Mouse (Mus musculus) kidney, adult 11 months (tissue): ENCODE data around the gene Ppia.
"Not testable (repeated sequence)": the region's sequence is repeated elsewhere in the genome, so short reads cannot be mapped to it uniquely, and the experiment has no call there.

Experiments
- DNase-seq: peaks from one replicate; pipeline ENCODE4 v3.0.0; 2022

Ppia gene

GRCm38 (mm10) chr11:6404699-6405566 lies 10.3 kb upstream of the Ppia start:
- DNase-seq = no peak

GRCm38 (mm10) chr11:6405591-6406081 lies 9.6 kb upstream of the Ppia start:
- no peak for DNase-seq

GRCm38 (mm10) chr11:6406251-6407161 lies 8.7 kb upstream of the Ppia start:
- peak; percentile 93 for DNase-seq

GRCm38 (mm10) chr11:6407162-6407621 lies 8.1 kb upstream of the Ppia start:
- DNase-seq = no peak

GRCm38 (mm10) chr11:6410050-6410602 lies 5.1 kb upstream of the Ppia start:
- no peak for DNase-seq

GRCm38 (mm10) chr11:6410755-6411154 lies 4.5 kb upstream of the Ppia start:
- DNase-seq = not testable (repeated sequence)

- peak; percentile 71 for DNase-seq
Observed at GRCm38 (mm10) chr11:6411684-6412083, 3.6 kb upstream of the Ppia start.

- DNase-seq = no peak
Observed at GRCm38 (mm10) chr11:6413264-6413663, 2.0 kb upstream of the Ppia start.

GRCm38 (mm10) chr11:6415551-6416404 lies 535 bp downstream of the Ppia start:
- DNase-seq = peak; percentile 98

- peak; percentile 80 for DNase-seq
Observed at GRCm38 (mm10) chr11:6416405-6417034, 1.3 kb downstream of the Ppia start.

- no peak for DNase-seq
Observed at GRCm38 (mm10) chr11:6417069-6417468, 1.8 kb downstream of the Ppia start.

- no peak for DNase-seq
Observed at GRCm38 (mm10) chr11:6417490-6417889, 2.2 kb downstream of the Ppia start.

GRCm38 (mm10) chr11:6418751-6419150 lies 3.5 kb downstream of the Ppia start:
- no peak for DNase-seq

GRCm38 (mm10) chr11:6419156-6419555 lies 3.9 kb downstream of the Ppia start:
- not testable (repeated sequence) for DNase-seq

GRCm38 (mm10) chr11:6420283-6420703 lies 5.0 kb downstream of the Ppia start:
- DNase-seq = no peak

GRCm38 (mm10) chr11:6420722-6421350 lies 5.6 kb downstream of the Ppia start:
- DNase-seq = no peak

- DNase-seq = no peak
Observed at GRCm38 (mm10) chr11:6430186-6430585, 14.9 kb downstream of the Ppia start.

GRCm38 (mm10) chr11:6436442-6436841 lies 21.2 kb downstream of the Ppia start:
- DNase-seq = peak; percentile 33

- no peak for DNase-seq
Observed at GRCm38 (mm10) chr11:6437667-6438066, 22.4 kb downstream of the Ppia start.

- no peak for DNase-seq
Observed at GRCm38 (mm10) chr11:6440171-6440570, 24.9 kb downstream of the Ppia start.

- peak; percentile 23 for DNase-seq
Observed at GRCm38 (mm10) chr11:6442566-6442965, 27.3 kb downstream of the Ppia start.
